Mouse (Mus musculus) lung, embryonic 15.5 days (tissue): ENCODE data around the gene 5031439G07Rik. TPM values are rescaled to one million over a fixed set of nuclear protein-coding genes. Genes with fewer than 3 reads are reported as not detected.
A peak's percentile ranks its signal among the peaks of the same experiment; 100 is the strongest.
"Not testable (repeated sequence)": the region's sequence is repeated elsewhere in the genome, so short reads cannot be mapped to it uniquely, and the experiment has no call there.

Experiments
- ATAC-seq: fragments of 200-750 bp; cut with Nextera tagmentation; 2 replicates; pipeline ENCODE4 v1.8.0; 2017; ENCODE audit warnings: moderate number of reproducible peaks, borderline replicate concordance; ENCODE audit not compliant: low FRiP score, low TSS enrichment; ENCODE audit errors: extremely low read depth
- H3K27ac ChIP-seq: fragments of 300-500 bp; sonication (generic); 2 replicates; pipeline ENCODE4 v1.5.1; 2015; ENCODE audit warnings: moderate library complexity, mild to moderate bottlenecking, inconsistent platforms
- H3K27me3 ChIP-seq: fragments of 300-500 bp; sonication (generic); 2 replicates; pipeline ENCODE4 v1.6.1; 2015; ENCODE audit warnings: inconsistent platforms
- H3K36me3 ChIP-seq: fragments of 300-500 bp; sonication (generic); 2 replicates; pipeline ENCODE4 v1.6.1; 2015; ENCODE audit warnings: inconsistent platforms
- H3K4me1 ChIP-seq: fragments of 300-500 bp; sonication (generic); 2 replicates; pipeline ENCODE4 v1.6.1; 2015; ENCODE audit warnings: inconsistent platforms
- H3K4me2 ChIP-seq: fragments of 300-500 bp; sonication (generic); 2 replicates; pipeline ENCODE4 v1.6.1; 2015; ENCODE audit warnings: inconsistent platforms, mild to moderate bottlenecking, moderate library complexity
- H3K4me3 ChIP-seq: fragments of 300-500 bp; sonication (generic); 2 replicates; pipeline ENCODE4 v1.5.1; 2015; ENCODE audit warnings: mild to moderate bottlenecking, inconsistent platforms
- H3K9ac ChIP-seq: fragments of 300-500 bp; sonication (generic); 2 replicates; pipeline ENCODE4 v1.6.1; 2015; ENCODE audit warnings: inconsistent platforms
- H3K9me3 ChIP-seq: fragments of 300-500 bp; sonication (generic); 2 replicates; pipeline ENCODE4 v1.6.1; 2016; ENCODE audit warnings: inconsistent platforms
- WGBS: fragments of 180-500 bp; shearing (Covaris S2); methylation state at CpG from one replicate; pipeline ENCODE4 v1.1.7; 2015; 5-methylcytosine and 5-hydroxymethylcytosine counted together
- polyA plus RNA-seq: library from polyadenylated mRNA; unstranded; fragments of >200 nt; fragmentation: Nextera tagmentation; extraction: Ambion mirVana; gene quantifications from 2 replicates; pipeline ENCODE4 v1.2.1, GENCODE M21; 2015

5031439G07Rik gene
- 6.8 and 10.6 TPM in 2 replicates for polyA plus RNA-seq

GRCm38 (mm10) chr15:84987874-84988825, at the start of gene 5031439G07Rik:
5031439G07Rik (minus strand) TSS chr15:84988551.
- Histone ChIP-seq H3K9ac (peak within 1 kb of the TSS; percentile 78), H3K4me1 (peaks cover 15% of the 10 kb centered on the region), H3K27me3 (no peaks in the 10 kb centered on the region), H3K27ac (peak within 1 kb of the TSS; percentile 29), H3K4me3 (peak within 1 kb of the TSS; percentile 73), H3K9me3 (no peaks in the 10 kb centered on the region), H3K4me2 (peak within 1 kb of the TSS; percentile 85), H3K36me3 (no peaks in the 10 kb centered on the region)
- 2% methylated on average over 38 of the region's 59 CpGs for WGBS
- peak; percentile 92 for ATAC-seq

- Histone ChIP-seq H3K4me1 (peaks cover 48% of the 10 kb centered on the region), H3K4me2 (peak overlapping the region; percentile 68), H3K9ac (peak overlapping the region; percentile 71), H3K36me3 (no peaks in the 10 kb centered on the region), H3K27ac (peak overlapping the region; percentile 52; the same call in 1 of the 2 replicates), H3K27me3 (no peaks in the 10 kb centered on the region), H3K4me3 (peak overlapping the region; percentile 78), H3K9me3 (no peaks in the 10 kb centered on the region)
- no peak for ATAC-seq
- WGBS: under 1% methylated on average over 8 of the region's 8 CpGs
These were observed 49.0 kb upstream of the 5031439G07Rik start for GRCm38 (mm10) chr15:85037343-85037690.

GRCm38 (mm10) chr15:85036566-85037342, 48.4 kb upstream of the 5031439G07Rik start:
- no peaks in the 10 kb centered on the region for H3K9me3 ChIP-seq
- peak overlapping the region; percentile 78 for H3K4me3 ChIP-seq
- peaks cover 42% of the 10 kb centered on the region for H3K4me1 ChIP-seq
- H3K9ac ChIP-seq: peak overlapping the region; percentile 71
- WGBS: 1% methylated on average over 68 of the region's 75 CpGs
- peak; percentile 93 for ATAC-seq
- peak overlapping the region; percentile 68 for H3K4me2 ChIP-seq
- no peaks in the 10 kb centered on the region for H3K27me3 ChIP-seq
- H3K27ac ChIP-seq: peak overlapping the region; percentile 64
- H3K36me3 ChIP-seq: no peaks in the 10 kb centered on the region

- H3K27ac ChIP-seq: peak overlapping the region; percentile 70
- H3K4me2 ChIP-seq, H3K9ac ChIP-seq, H3K4me3 ChIP-seq, H3K36me3 ChIP-seq, H3K27me3 ChIP-seq, H3K9me3 ChIP-seq, ATAC-seq: not testable (repeated sequence)
- H3K4me1 ChIP-seq: peaks cover 27% of the 10 kb centered on the region
- 24% methylated on average over 7 of the region's 7 CpGs for WGBS
These were observed 45.6 kb upstream of the 5031439G07Rik start for GRCm38 (mm10) chr15:85033916-85034315.

GRCm38 (mm10) chr15:85031866-85032265, 43.5 kb upstream of the 5031439G07Rik start:
- Histone ChIP-seq H3K4me3 (no peak overlapping the region), H3K27ac (0 out of 2 replicates have a peak overlapping the region, but pooled peaks have one; percentile 5), H3K4me2 (no peak overlapping the region), H3K27me3 (no peaks in the 10 kb centered on the region), H3K9me3 (no peaks in the 10 kb centered on the region), H3K9ac (no peak overlapping the region), H3K4me1 (peaks cover 12% of the 10 kb centered on the region), H3K36me3 (no peaks in the 10 kb centered on the region)
- ATAC-seq: no peak
- 45% methylated on average over 3 of the region's 3 CpGs for WGBS

DNA sequence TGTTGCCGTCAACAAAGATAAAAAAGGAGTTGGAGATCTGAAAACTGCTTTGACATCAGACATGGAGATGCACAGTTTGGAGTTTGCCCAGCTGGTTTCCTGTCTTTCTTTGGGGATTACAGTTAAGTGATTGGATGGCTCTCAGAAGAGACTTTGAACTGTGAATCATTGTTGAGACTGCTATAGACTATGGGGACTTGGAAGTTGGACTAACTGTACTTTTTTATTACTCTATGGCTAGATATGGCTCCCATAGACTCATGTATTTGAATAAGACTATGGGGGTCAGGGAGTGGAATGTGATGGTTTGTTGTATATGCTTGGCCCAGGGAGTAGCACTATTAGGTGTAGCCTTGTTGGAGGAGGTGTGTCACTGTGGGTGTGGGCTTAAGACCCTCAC, 42.3 kb upstream of the 5031439G07Rik start:
- H3K4me1 ChIP-seq, H3K27me3 ChIP-seq, H3K9me3 ChIP-seq, H3K36me3 ChIP-seq, H3K9ac ChIP-seq, H3K4me2 ChIP-seq, ATAC-seq, H3K27ac ChIP-seq, H3K4me3 ChIP-seq: not testable (repeated sequence)
- WGBS: 53% methylated on average over 1 of the region's 1 CpGs

DNA sequence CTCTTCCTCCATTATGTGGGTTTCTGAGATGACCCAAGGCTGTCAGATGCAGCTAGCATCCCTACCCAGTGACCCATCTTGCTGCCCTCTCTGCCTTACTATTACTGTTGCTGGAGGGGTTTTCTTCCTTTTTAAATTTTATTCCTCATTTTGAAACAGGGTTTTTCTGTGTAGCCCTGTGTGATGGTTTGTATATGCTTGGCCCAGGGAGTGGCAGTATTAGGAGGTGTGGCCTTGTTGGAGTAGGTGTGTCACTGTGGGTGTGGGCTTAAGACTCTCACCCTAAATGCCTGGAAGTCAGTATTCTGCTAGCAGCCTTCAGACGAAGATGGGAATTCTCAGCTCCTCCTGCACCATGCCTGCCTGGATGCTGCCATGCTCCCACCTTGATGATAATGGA, 40.3 kb upstream of the 5031439G07Rik start, which contains the start of gene Fam118a:
Fam118a (plus strand) TSS at position 301 of the 400 bp plus-strand sequence.
- 63% methylated on average over 1 of the region's 1 CpGs for WGBS
- H3K36me3 ChIP-seq, H3K9ac ChIP-seq, H3K9me3 ChIP-seq, H3K27ac ChIP-seq, ATAC-seq, H3K4me3 ChIP-seq, H3K4me1 ChIP-seq, H3K27me3 ChIP-seq, H3K4me2 ChIP-seq: not testable (repeated sequence)

- ATAC-seq: no peak
- Histone ChIP-seq H3K9ac (no peak overlapping the region), H3K36me3 (no peaks in the 10 kb centered on the region), H3K4me2 (no peak overlapping the region), H3K4me3 (no peak overlapping the region), H3K9me3 (no peaks in the 10 kb centered on the region), H3K27me3 (no peaks in the 10 kb centered on the region), H3K27ac (no peak overlapping the region), H3K4me1 (no peaks in the 10 kb centered on the region)
- 44% methylated on average over 4 of the region's 4 CpGs for WGBS
These were observed 39.4 kb upstream of the 5031439G07Rik start for GRCm38 (mm10) chr15:85027740-85028139.

DNA sequence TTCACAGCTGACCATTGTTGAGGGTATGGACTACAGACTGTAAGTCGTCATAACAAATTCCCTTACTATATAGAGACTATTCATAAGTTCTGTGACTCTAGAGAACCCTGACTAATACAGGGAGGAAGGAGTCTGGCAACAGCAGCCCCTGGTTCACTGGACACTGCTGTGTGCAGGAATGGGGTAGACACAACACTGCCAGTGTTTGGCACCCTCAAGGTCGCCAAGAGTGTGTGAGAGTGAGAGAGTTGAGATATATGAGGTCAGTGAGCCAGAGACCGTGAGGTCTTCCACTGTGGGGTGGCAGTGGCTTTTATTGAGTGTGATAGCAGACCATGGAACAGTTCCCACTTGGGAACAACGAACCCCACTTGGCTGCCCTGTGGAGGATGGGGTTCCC, 37.8 kb upstream of the 5031439G07Rik start:
- 71% methylated on average over 4 of the region's 4 CpGs for WGBS
- H3K36me3 ChIP-seq: no peaks in the 10 kb centered on the region
- no peak overlapping the region for H3K9ac ChIP-seq
- no peaks in the 10 kb centered on the region for H3K27me3 ChIP-seq
- H3K4me3 ChIP-seq: no peak overlapping the region
- H3K27ac ChIP-seq: no peak overlapping the region
- H3K4me1 ChIP-seq: no peaks in the 10 kb centered on the region
- no peak for ATAC-seq
- H3K9me3 ChIP-seq: no peaks in the 10 kb centered on the region
- no peak overlapping the region for H3K4me2 ChIP-seq

GRCm38 (mm10) chr15:85022211-85022610, 33.9 kb upstream of the 5031439G07Rik start:
- Histone ChIP-seq H3K4me3 (no peak overlapping the region), H3K4me2 (no peak overlapping the region), H3K9ac (no peak overlapping the region), H3K27ac (no peak overlapping the region), H3K27me3 (no peaks in the 10 kb centered on the region; the same call in 1 of the 2 replicates), H3K9me3 (no peaks in the 10 kb centered on the region), H3K4me1 (peaks cover under 1% of the 10 kb centered on the region; the same call in 1 of the 2 replicates), H3K36me3 (no peaks in the 10 kb centered on the region)
- WGBS: 53% methylated on average over 4 of the region's 4 CpGs
- ATAC-seq: no peak

- ATAC-seq: 0 out of 2 replicates have a peak, but pooled peaks have one; percentile 20
- Histone ChIP-seq H3K9me3 (no peaks in the 10 kb centered on the region), H3K4me1 (peaks cover 22% of the 10 kb centered on the region), H3K9ac (no peak within 1 kb of the TSS), H3K27ac (no peak within 1 kb of the TSS), H3K4me2 (0 out of 2 replicates have a peak within 1 kb of the TSS, but pooled peaks have one; percentile 28), H3K4me3 (no peak within 1 kb of the TSS), H3K36me3 (no peaks in the 10 kb centered on the region), H3K27me3 (no peaks in the 10 kb centered on the region; the same call in 1 of the 2 replicates)
- WGBS: 9% methylated on average over 21 of the region's 21 CpGs
These were observed 28.8 kb upstream of the 5031439G07Rik start, which contains the start of gene Upk3a for GRCm38 (mm10) chr15:85016951-85017664. Upk3a (plus strand) TSS chr15:85017141.
